Mouse (Mus musculus): ENCODE results near the gene Mlxipl. TPM values are rescaled to one million over a fixed set of nuclear protein-coding genes. Genes with fewer than 3 reads are reported as not detected.

The Mlxipl gene
- polyA plus RNA-seq, 1 experiment from 2014 or later, result 2.4 TPM

DNA sequence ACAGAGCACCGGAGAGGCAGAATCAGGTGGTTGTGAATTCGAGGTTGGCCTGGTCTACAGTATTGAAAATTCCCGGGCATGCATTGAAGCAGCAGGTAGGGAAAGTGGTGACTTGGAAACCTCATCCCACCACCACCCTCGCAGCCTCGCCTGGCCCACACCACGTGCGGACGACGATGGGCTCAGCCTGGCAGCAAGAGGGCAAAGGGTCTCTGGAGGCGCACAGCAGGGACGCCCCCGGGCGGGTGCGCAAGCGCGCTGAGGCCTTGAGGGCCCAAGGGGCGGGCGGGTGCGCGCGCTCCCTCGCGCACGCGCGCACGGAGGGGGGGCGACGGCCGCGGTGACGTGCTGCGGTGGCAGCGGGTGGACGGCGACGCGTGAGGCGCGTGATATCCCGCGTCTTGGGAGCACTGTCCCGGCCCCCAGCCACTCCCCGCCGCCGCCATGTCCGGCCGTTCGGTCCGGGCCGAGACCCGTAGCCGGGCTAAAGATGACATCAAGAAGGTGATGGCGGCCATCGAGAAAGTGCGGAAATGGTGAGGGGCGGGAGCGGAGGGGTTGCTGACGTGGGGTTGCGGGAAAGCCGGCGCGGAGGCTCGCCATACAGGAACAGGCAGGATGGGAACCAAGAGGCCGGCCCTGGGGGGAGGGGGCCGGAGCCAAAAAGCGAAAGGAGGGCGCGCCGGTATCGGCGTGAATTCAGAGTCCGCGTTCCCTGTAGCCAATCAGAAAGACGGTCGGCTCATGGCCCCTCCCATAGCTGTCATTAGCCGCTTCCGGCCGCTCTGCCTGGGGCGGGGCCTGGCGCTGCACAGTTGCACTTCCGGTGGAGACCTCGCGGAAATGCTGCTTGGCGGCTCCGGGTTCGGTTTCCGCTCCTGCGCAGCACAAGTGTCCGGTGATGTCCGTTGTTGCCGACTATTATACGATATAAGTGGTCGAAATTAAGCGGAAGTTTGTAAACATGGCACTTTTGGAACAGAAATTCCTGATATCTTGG is 78.7 kb downstream of the Mlxipl start, which contains the start of gene Bcl7b:
Gene Bcl7b (plus strand): TSS at position 221 of the 1,000 bp plus-strand sequence.
- Histone ChIP-seq H3K4me1 (replicated peaks; ENCODE audit: control insufficient read depth, insufficient read depth, low read length) (peaks cover 10% of the 10 kb centered on the region), H3K4me2 (ENCODE audit: low read depth, low read length) (peak within 1 kb of the TSS; percentile 80), H3K9me3 (ENCODE audit: control insufficient read depth, low read length) (no peaks in the 10 kb centered on the region), H3K27ac (ENCODE audit: low read length) (peak within 1 kb of the TSS; percentile 98), H3K36me3 (ENCODE audit: control insufficient read depth, insufficient read depth, low read length) (peaks cover 13% of the 10 kb centered on the region), H3K9ac (ENCODE audit: low read length) (peak within 1 kb of the TSS; percentile 91), H3K4me3 (ENCODE audit: low read length) (peak within 1 kb of the TSS; percentile 78), H3K27me3 (ENCODE audit: control insufficient read depth, insufficient read depth, low read depth, low read length) (no peaks in the 10 kb centered on the region)
- ATAC-seq (ENCODE audit: low read depth), result peak; percentile 98
- WGBS, result 2% methylated on average over 88 of the region's 95 CpGs

DNA sequence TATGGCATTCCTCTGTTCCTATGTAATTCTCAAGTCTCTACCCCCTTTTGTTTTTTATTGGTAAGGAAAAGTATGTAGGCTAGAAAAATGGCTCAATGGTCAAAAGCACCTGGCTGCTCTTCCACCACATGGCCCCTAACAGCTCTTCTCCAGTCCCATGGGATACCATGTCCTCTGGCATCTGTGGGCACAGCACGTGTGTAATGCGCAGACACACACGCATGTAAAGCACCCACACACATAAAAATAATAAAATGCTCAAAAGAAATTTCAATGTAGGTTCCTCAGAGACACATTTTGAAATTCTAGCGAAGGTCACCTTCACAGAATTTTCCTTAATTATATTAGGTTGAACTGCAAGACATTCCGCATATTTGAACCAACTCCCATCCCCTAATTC is 79.8 kb downstream of the Mlxipl start:
- peaks cover 10% of the 10 kb centered on the region for H3K4me1 ChIP-seq (replicated peaks; ENCODE audit: control insufficient read depth, insufficient read depth, low read length)
- H3K9me3 ChIP-seq (ENCODE audit: control insufficient read depth, low read length), result no peaks in the 10 kb centered on the region
- peak overlapping the region; percentile 67 for H3K9ac ChIP-seq (ENCODE audit: low read length)
- H3K4me2 ChIP-seq (ENCODE audit: low read depth, low read length), result peak overlapping the region; percentile 80
- H3K4me3 ChIP-seq (ENCODE audit: low read length), result peak overlapping the region; percentile 78
- ATAC-seq (ENCODE audit: low read depth), result no peak
- peaks cover 16% of the 10 kb centered on the region for H3K36me3 ChIP-seq (ENCODE audit: control insufficient read depth, insufficient read depth, low read length)
- no peak overlapping the region; the same call in 1 of the 2 replicates for H3K27ac ChIP-seq (ENCODE audit: low read length)
- 92% methylated on average over 5 of the region's 5 CpGs for WGBS
- H3K27me3 ChIP-seq (ENCODE audit: control insufficient read depth, insufficient read depth, low read depth, low read length), result no peaks in the 10 kb centered on the region

DNA sequence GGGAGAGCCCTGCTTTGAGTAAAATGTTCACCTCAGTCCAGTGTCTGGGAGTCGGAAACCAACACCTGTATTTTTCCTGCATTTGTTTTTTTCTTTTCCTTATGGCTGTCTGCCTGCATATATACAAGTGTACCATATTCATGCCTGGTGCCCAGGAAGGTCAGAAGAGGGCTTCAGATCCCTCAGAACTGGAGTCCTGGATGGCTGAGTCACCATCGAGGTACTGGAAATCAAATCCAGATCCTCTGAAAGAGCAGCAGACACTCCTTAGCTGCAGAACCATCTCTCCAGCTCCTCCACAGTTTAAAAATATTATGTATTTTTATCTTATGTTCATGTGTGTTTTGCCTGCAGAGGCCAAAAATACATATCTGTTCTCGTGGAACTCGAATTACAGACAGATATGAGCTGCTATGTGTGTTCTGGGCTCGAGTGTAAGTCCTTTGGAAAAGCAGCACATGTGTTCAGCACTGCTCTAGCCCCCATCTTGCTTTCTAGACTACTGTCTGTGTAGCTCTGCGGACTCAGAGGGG is 82.1 kb downstream of the Mlxipl start:
- Histone ChIP-seq H3K4me3 (ENCODE audit: low read length) (no peak overlapping the region), H3K27ac (ENCODE audit: low read length) (no peak overlapping the region), H3K27me3 (ENCODE audit: control insufficient read depth, insufficient read depth, low read depth, low read length) (no peaks in the 10 kb centered on the region), H3K4me1 (replicated peaks; ENCODE audit: control insufficient read depth, insufficient read depth, low read length) (peaks cover 10% of the 10 kb centered on the region), H3K9ac (ENCODE audit: low read length) (no peak overlapping the region), H3K36me3 (ENCODE audit: control insufficient read depth, insufficient read depth, low read length) (peaks cover 20% of the 10 kb centered on the region), H3K9me3 (ENCODE audit: control insufficient read depth, low read length) (no peaks in the 10 kb centered on the region), H3K4me2 (ENCODE audit: low read depth, low read length) (no peak overlapping the region)
- no peak for ATAC-seq (ENCODE audit: low read depth)
- WGBS, result 94% methylated on average over 6 of the region's 6 CpGs

DNA sequence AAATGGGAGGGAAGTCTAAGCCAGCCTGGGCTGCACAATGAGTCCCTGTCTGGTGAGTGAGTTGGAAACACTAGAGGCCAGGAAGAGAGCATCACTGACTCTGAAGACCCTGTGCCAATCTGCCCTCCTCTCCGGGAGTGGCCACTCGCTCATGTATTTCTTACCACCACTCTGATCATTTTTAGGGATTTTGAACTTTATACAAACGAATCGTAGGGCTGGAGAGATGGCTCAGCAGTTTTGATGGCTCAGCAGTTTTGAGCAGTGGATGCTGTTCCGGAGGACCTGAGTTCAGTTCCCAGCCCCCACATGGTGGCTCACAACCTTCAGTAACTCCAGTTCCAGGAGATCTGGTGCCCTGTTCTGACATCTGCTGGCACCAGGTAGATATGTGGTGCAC is 83.3 kb downstream of the Mlxipl start:
- no peaks in the 10 kb centered on the region for H3K9me3 ChIP-seq (ENCODE audit: control insufficient read depth, low read length)
- H3K4me2 ChIP-seq (ENCODE audit: low read depth, low read length), result no peak overlapping the region
- peaks cover 28% of the 10 kb centered on the region for H3K36me3 ChIP-seq (ENCODE audit: control insufficient read depth, insufficient read depth, low read length)
- H3K4me1 ChIP-seq (replicated peaks; ENCODE audit: control insufficient read depth, insufficient read depth, low read length), result peaks cover 8% of the 10 kb centered on the region
- no peak for ATAC-seq (ENCODE audit: low read depth)
- H3K27me3 ChIP-seq (ENCODE audit: control insufficient read depth, insufficient read depth, low read depth, low read length), result no peaks in the 10 kb centered on the region
- H3K27ac ChIP-seq (ENCODE audit: low read length), result no peak overlapping the region
- 91% methylated on average over 5 of the region's 5 CpGs for WGBS
- no peak overlapping the region for H3K9ac ChIP-seq (ENCODE audit: low read length)
- no peak overlapping the region for H3K4me3 ChIP-seq (ENCODE audit: low read length)

DNA sequence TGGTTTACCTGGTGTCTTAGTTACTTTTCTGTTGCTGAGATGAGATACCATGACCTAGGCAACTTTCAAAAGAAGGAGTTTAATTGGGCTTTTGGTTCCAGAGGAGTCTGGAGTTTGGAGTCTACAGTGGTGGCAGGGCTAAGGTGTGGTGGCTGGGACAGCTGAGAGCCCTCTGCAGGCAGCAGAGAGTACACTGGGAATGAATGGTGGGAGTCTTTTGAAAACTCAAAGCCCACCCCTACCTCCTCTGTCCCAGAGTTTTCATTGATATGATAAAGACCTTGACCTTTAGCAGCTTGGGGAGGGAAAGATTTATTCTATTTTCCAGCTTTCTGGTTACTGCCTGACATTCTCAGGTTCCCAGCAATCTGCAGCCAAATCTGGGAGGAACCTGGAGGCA is 85.4 kb downstream of the Mlxipl start:
- Histone ChIP-seq H3K4me2 (ENCODE audit: low read depth, low read length) (no peak overlapping the region), H3K9ac (ENCODE audit: low read length) (no peak overlapping the region), H3K27me3 (ENCODE audit: control insufficient read depth, insufficient read depth, low read depth, low read length) (no peaks in the 10 kb centered on the region), H3K27ac (ENCODE audit: low read length) (no peak overlapping the region), H3K36me3 (ENCODE audit: control insufficient read depth, insufficient read depth, low read length) (peaks cover 43% of the 10 kb centered on the region), H3K4me1 (replicated peaks; ENCODE audit: control insufficient read depth, insufficient read depth, low read length) (no peaks in the 10 kb centered on the region), H3K4me3 (ENCODE audit: low read length) (no peak overlapping the region), H3K9me3 (ENCODE audit: control insufficient read depth, low read length) (no peaks in the 10 kb centered on the region)
- no peak for ATAC-seq (ENCODE audit: low read depth)

DNA sequence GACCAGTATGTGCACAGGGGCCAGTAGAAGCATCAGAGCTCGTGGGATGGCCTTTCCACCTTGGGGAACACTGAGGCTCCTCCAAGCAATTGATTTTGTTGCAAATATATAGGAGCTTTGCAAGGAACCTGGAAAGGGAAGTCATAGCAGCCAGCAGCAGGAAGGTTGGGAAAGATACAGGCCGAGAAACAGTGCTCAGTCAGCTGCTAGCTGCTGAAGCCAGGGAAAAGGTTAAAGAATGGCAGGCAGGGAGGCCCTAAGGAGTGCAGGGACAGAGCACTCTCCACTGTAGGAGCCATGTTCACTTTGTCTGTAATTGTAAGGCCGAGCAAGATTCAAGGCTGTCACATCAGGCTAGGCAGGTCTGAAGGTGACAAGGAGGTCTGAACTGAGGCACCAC is 88.8 kb downstream of the Mlxipl start:
- Histone ChIP-seq H3K36me3 (ENCODE audit: control insufficient read depth, insufficient read depth, low read length) (peaks cover 44% of the 10 kb centered on the region), H3K4me1 (replicated peaks; ENCODE audit: control insufficient read depth, insufficient read depth, low read length) (peaks cover 3% of the 10 kb centered on the region; the same call in 1 of the 2 replicates), H3K9me3 (ENCODE audit: control insufficient read depth, low read length) (no peaks in the 10 kb centered on the region), H3K27me3 (ENCODE audit: control insufficient read depth, insufficient read depth, low read depth, low read length) (no peaks in the 10 kb centered on the region), H3K4me2 (ENCODE audit: low read depth, low read length) (no peak overlapping the region), H3K9ac (ENCODE audit: low read length) (no peak overlapping the region), H3K4me3 (ENCODE audit: low read length) (no peak overlapping the region), H3K27ac (ENCODE audit: low read length) (no peak overlapping the region)
- ATAC-seq (ENCODE audit: low read depth), result no peak
- 77% methylated on average over 3 of the region's 3 CpGs for WGBS

DNA sequence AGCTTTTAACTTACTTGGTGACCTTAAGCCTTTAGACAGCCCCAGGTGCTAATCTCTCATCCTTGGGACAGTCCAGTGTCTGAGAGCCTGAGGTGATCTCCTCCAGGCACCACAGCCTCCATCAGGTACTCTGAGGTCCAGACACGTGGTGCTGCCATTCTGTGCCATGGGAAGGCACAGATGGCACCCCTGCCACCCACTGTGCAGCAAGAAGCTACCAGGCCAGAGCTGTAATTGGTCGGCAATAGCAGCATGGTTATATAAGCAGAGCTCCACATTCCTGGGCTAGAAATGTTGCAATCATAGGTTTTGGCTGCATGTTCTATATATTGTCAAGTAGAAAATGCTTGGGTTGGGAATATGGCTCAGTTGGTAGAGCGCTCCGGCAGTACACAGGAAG is 89.3 kb downstream of the Mlxipl start:
- H3K4me1 ChIP-seq (replicated peaks; ENCODE audit: control insufficient read depth, insufficient read depth, low read length), result peaks cover 4% of the 10 kb centered on the region; the same call in 1 of the 2 replicates
- no peak overlapping the region for H3K9ac ChIP-seq (ENCODE audit: low read length)
- no peak overlapping the region for H3K4me2 ChIP-seq (ENCODE audit: low read depth, low read length)
- peaks cover 42% of the 10 kb centered on the region for H3K36me3 ChIP-seq (ENCODE audit: control insufficient read depth, insufficient read depth, low read length)
- no peaks in the 10 kb centered on the region for H3K9me3 ChIP-seq (ENCODE audit: control insufficient read depth, low read length)
- H3K27ac ChIP-seq (ENCODE audit: low read length), result no peak overlapping the region
- no peak overlapping the region for H3K4me3 ChIP-seq (ENCODE audit: low read length)
- 88% methylated on average over 4 of the region's 4 CpGs for WGBS
- H3K27me3 ChIP-seq (ENCODE audit: control insufficient read depth, insufficient read depth, low read depth, low read length), result no peaks in the 10 kb centered on the region
- no peak for ATAC-seq (ENCODE audit: low read depth)

DNA sequence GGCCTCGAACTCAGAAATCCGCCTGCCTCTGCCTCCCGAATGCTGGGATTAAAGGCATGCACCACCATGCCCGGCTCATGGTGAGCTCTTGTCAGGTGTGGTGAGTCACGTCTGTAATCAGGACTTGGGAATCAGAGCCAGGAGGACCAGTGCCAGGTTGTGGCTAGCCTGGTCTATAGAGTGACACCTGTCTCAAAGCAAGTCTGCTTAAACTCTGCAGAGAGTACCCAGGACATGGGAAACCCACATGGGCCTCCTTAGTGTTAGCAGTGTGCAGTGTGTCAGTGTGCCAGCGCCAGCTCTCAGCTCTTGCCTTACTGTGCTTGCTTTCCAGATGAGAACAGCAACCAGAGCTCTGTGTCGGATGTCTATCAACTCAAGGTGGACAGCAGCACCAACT is 89.9 kb downstream of the Mlxipl start:
- Histone ChIP-seq H3K4me2 (ENCODE audit: low read depth, low read length) (no peak overlapping the region), H3K27me3 (ENCODE audit: control insufficient read depth, insufficient read depth, low read depth, low read length) (no peaks in the 10 kb centered on the region), H3K4me3 (ENCODE audit: low read length) (no peak overlapping the region), H3K9me3 (ENCODE audit: control insufficient read depth, low read length) (no peaks in the 10 kb centered on the region), H3K9ac (ENCODE audit: low read length) (no peak overlapping the region), H3K27ac (ENCODE audit: low read length) (no peak overlapping the region), H3K4me1 (replicated peaks; ENCODE audit: control insufficient read depth, insufficient read depth, low read length) (peaks cover 4% of the 10 kb centered on the region; the same call in 1 of the 2 replicates), H3K36me3 (ENCODE audit: control insufficient read depth, insufficient read depth, low read length) (peaks cover 42% of the 10 kb centered on the region)
- no peak for ATAC-seq (ENCODE audit: low read depth)
- WGBS, result 95% methylated on average over 7 of the region's 7 CpGs

DNA sequence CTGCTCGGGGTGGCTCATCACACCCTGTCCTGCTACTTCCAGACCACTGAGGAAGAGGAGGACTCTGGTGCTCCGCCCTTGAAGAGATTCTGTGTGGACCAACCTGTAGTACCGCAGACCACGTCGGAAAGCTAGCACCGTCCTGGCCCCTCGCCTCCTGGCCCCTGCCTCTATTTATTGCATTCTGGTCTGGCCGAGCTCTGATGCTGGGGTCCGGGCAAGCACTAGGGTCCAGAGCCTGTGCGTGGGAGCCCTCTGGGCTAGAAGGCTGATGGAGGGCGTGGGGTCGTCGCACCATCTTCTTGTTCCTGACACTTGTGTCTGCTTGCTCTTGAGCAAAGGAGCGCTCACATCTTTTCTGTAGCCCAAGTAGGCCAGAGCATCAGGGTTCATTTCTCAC is 91.1 kb downstream of the Mlxipl start:
- 94% methylated on average over 14 of the region's 14 CpGs for WGBS
- Histone ChIP-seq H3K36me3 (ENCODE audit: control insufficient read depth, insufficient read depth, low read length) (peaks cover 39% of the 10 kb centered on the region), H3K9ac (ENCODE audit: low read length) (no peak overlapping the region), H3K9me3 (ENCODE audit: control insufficient read depth, low read length) (no peaks in the 10 kb centered on the region), H3K4me1 (replicated peaks; ENCODE audit: control insufficient read depth, insufficient read depth, low read length) (peaks cover 4% of the 10 kb centered on the region; the same call in 1 of the 2 replicates), H3K4me3 (ENCODE audit: low read length) (no peak overlapping the region), H3K27me3 (ENCODE audit: control insufficient read depth, insufficient read depth, low read depth, low read length) (no peaks in the 10 kb centered on the region), H3K27ac (ENCODE audit: low read length) (no peak overlapping the region), H3K4me2 (ENCODE audit: low read depth, low read length) (no peak overlapping the region)
- no peak for ATAC-seq (ENCODE audit: low read depth)

All from lung, embryonic 16.5 days (tissue).